Mouse (Mus musculus) adrenal gland, postnatal 10 days (tissue): ENCODE measurements at regions not wholly inside any gene's neighbourhood (a gene's known extent, or its start where the extent isn't known, plus 50 kb on each side); places are given as distances from the start of the nearest gene placed in this dataset.
A peak's percentile ranks its signal among the peaks of the same experiment; 100 is the strongest.

Experiments
- DNase-seq: peaks from one replicate; pipeline ENCODE4 v3.0.0; 2021; ENCODE audit warnings: mixed read lengths

- no peak for DNase-seq
Measured at GRCm38 (mm10) chr16:90614137-90614536, 113.1 kb downstream of the Mis18a start.

DNA sequence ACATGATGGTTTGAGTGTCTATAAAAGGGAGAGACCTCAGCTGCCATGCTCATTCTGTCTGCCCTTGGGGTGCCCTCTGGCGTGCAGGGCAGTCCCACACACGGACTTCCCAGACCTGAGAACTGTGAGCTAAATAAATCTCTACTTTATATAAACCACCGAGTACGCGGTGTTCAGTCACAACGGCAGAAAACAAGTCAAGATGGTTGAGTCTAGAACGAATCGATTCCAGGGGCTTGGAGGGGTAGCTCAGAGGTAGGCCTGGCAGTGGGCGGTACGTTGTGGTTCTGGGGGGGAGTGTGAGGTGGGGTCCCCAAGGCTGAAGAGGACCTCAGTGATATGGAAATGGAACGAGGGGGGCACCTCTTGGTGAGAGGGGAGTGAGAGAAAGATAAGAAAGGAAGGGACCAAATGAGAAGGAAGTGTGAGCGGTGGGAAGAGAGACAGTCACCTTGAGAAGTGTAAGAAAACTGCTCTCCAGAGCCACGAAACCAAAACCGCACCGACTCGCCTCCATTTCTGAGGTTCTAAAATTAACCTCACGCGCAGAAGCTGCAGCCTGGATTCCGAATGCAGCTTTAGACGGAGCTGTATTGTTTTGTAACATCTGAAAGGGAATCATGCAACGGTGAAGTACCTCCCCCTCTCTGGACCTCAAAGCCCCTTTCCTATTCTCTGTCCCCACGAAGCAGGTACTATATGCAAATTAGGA is 117.0 kb downstream of the Mis18a start:
- DNase-seq, result no peak

- no peak for DNase-seq
Measured at GRCm38 (mm10) chr16:90599329-90599870, 127.8 kb downstream of the Mis18a start.

- no peak for DNase-seq
Measured at GRCm38 (mm10) chr16:90598727-90599126, 128.5 kb downstream of the Mis18a start.

GRCm38 (mm10) chr16:90592721-90593481 is 134.3 kb downstream of the Mis18a start:
- DNase-seq, result no peak

DNA sequence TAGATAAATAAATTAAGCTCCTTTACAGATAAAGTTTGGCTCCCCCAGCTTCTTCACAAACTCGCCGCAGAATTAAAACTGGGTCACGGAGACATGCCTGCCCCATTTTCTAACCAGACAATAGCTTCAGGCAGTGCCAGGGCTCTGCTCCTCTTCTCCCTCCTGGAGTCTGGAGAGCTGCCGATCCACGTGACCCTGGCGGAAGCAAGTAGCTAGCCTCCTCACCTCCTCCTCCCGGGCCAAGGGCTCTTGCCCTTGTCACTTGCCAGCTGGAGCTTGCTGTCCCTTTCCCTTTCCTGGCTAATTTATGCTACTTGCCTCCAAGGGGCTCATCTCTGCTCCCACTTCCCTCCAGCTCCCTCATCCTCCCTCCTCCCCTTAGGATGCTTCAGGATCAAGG is 142.0 kb downstream of the Mis18a start:
- peak; percentile 8 for DNase-seq

DNA sequence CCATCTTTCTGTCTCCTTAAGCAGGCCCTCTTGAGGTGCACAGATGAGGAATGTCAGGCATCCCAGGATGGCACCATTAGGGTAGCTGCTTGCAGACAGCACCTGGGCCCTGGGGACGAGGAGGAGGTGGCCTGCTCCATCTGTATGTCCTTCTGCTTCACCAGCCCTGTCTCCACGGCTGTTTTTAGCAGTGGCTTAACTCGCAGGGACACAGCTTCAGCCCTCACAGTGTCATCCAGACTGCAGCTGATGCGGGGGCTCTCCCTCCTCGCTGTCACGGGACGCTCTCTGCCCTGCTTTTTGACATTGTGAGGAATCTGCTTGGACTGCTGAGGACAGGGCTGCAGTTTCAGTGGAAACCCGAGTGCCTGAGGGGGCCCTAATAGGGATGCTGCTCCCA is 146.8 kb downstream of the Mis18a start:
- no peak for DNase-seq

DNA sequence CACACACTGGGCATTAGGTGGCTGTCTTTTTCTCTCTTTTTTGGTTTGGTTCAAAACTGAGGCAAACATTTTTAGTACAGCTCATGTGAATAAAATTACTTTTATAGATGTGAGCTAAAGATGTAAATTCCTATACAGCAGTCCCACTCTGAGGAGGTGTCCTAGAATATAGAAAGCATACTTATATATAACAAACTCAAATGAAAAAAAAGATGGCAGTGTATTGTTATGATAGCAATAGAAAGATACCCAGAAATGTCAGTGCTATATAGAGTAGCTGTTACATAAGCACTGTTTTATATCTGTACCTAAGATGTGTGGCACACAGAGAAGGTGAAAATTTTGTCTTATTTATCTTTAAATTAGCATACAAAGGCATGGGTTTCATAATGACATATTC is 156.1 kb downstream of the Mis18a start:
- DNase-seq, result no peak

DNA sequence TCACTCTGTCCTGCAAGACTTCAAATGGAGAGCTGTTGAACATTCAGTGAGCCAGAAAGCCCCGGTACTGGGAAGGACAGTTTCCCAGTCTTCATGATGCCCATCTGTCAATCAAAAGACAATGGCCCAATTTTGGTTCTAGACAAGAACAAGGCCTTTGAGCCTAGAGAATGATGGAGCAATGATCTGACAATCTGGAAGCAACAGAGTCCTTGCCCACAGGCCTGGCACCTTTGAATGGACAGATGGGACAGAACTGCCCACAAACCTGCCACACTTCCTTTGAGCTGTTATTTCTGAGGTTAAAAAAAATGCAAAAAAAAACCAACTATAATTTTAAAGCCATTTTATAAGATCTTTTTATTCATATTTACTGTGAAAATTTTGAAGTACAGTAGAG is 157.4 kb downstream of the Mis18a start:
- no peak for DNase-seq

DNA sequence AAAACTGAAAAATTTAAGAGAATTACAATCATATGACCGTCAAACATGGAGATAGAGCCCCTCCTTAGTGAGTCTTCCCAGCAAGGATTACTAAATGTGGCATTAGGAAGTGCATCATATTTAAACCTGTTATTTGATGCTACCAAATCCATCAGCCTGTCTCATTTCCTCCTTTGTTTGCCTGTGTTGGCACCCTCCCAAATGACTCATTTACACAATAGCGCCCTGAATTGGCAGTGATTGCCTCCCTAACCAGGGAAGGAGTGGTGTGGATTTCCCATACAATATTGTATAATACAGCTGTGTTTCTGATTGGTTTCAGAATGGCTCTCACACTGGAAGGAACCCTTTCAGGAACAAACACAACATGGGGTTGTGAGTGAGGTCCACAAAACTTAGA is 162.0 kb downstream of the Mis18a start:
- DNase-seq, result no peak

- no peak for DNase-seq
Measured at GRCm38 (mm10) chr16:90553120-90553519, 167.3 kb downstream of the Hunk start.

GRCm38 (mm10) chr16:90551041-90551440 is 165.2 kb downstream of the Hunk start:
- DNase-seq, result no peak

DNA sequence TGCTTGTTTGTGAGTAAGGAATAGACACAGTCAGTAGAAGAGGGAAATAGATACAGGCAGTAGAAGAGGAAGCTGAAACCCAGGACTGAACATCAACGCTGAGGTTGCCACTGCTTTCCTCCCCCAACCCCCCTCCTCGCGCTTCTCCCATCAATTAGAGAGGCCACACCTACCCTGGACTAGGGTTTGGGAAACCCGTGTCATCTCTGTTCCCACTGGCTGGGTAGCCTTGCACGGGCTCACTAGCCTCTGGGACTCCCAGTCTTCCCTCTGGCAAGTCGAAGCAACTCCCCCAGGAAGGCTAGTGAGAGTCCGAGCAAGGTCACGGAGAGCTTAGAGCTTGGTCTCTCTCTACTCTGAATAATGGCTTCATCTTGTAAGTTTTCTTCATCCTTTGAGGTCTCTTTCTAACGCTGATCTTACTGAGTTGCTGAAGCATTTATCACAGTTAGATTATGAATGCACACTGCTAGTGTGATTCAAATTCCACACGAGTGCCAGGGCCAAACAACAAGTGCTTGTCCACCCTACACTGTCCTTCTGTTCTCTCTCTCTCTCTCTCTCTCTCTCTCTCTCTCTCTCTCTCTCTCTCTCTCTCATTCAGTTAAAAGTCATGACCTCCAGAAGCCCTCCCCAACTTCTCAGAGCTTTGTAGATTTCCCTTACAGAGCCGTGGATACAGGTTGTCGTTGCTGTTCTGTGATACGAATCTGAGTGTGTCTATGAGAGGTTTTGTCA is 164.4 kb downstream of the Hunk start:
- DNase-seq, result no peak
